Mouse (Mus musculus) hindbrain, postnatal 0 days (tissue): Measurements from ENCODE around the gene Gm37240. TPM values are rescaled to one million over a fixed set of nuclear protein-coding genes. Genes with fewer than 3 reads are reported as not detected.
"Not testable (repeated sequence)": the region's sequence is repeated elsewhere in the genome, so short reads cannot be mapped to it uniquely, and the experiment has no call there.

Source experiments
- ATAC-seq: fragments of 200-750 bp; cut with Nextera tagmentation; 2 replicates; pipeline ENCODE4 v1.8.0; 2017; ENCODE audit warnings: mild to moderate bottlenecking, moderate TSS enrichment, moderate library complexity
- DNase-seq: peaks from one replicate; pipeline ENCODE4 v3.0.0-alpha.2; 2015; ENCODE audit warnings: low spot score
- H3K27ac ChIP-seq: fragments of 300-500 bp; sonication (generic); 2 replicates; pipeline ENCODE4 v1.5.1; 2014; ENCODE audit warnings: mild to moderate bottlenecking
- H3K27me3 ChIP-seq: fragments of 300-500 bp; sonication (generic); 2 replicates; pipeline ENCODE4 v1.6.1; 2014; ENCODE audit warnings: low read length, mixed read lengths; ENCODE audit not compliant: insufficient read depth
- H3K36me3 ChIP-seq: fragments of 300-500 bp; sonication (generic); 2 replicates; pipeline ENCODE4 v1.6.1; 2014; ENCODE audit warnings: low read length, mixed read lengths; ENCODE audit not compliant: insufficient read depth
- H3K4me1 ChIP-seq: fragments of 300-500 bp; sonication (generic); 2 replicates; pipeline ENCODE4 v1.6.1; 2014; ENCODE audit warnings: antibody characterized with exemption, low read length, mixed read lengths; ENCODE audit not compliant: insufficient read depth
- H3K4me2 ChIP-seq: fragments of 300-500 bp; sonication (generic); 2 replicates; pipeline ENCODE4 v1.6.1; 2014; ENCODE audit warnings: low read depth, mild to moderate bottlenecking, low read length, moderate library complexity, mixed read lengths
- H3K4me3 ChIP-seq: fragments of 300-500 bp; sonication (generic); 2 replicates; pipeline ENCODE4 v1.5.1; 2014; ENCODE audit warnings: low read length
- H3K9ac ChIP-seq: fragments of 300-500 bp; sonication (generic); replicated peaks from 2 replicates; pipeline ENCODE4 v1.6.1; 2014; ENCODE audit warnings: mild to moderate bottlenecking, low read length, moderate library complexity, mixed read lengths
- H3K9me3 ChIP-seq: fragments of 300-500 bp; sonication (generic); 2 replicates; pipeline ENCODE4 v1.6.1; 2016; ENCODE audit warnings: low read length, mixed read lengths
- CTCF ChIP-seq: IDR thresholded peaks from 2 replicates; pipeline ENCODE4 v1.5.1; 2016; ENCODE audit warnings: antibody characterized with exemption, control low read depth, low read depth
- WGBS: fragments of 180-500 bp; shearing (Covaris S2); extraction: QIAGEN DNeasy Blood & Tissue Kit; methylation state at CpG from one replicate; pipeline ENCODE4 v1.1.7; 2014; 5-methylcytosine and 5-hydroxymethylcytosine counted together
- polyA plus RNA-seq: library from polyadenylated mRNA; unstranded; fragments of >200 nt; fragmentation: Nextera tagmentation; extraction: Ambion mirVana; gene quantifications from 2 replicates; pipeline ENCODE4 v1.2.1, GENCODE M21; 2015
- total RNA-seq: library from RNA; depleted of rRNA; stranded (reverse); fragments of >200 nt; gene quantifications from 2 replicates; pipeline ENCODE4 v1.2.3, GENCODE M21; 2014

Gene Gm37240
- total and polyA plus RNA-seq, 2 experiments from 2014 or later = 1.5 TPM; not detected in 1

- Histone ChIP-seq H3K36me3 (no peaks in the 10 kb centered on the region), H3K9me3 (no peaks in the 10 kb centered on the region), H3K9ac (no peak overlapping the region), H3K4me2 (no peak overlapping the region), H3K27me3 (no peaks in the 10 kb centered on the region), H3K4me1 (no peaks in the 10 kb centered on the region), H3K27ac (no peak overlapping the region), H3K4me3 (no peak overlapping the region)
- no peak for DNase-seq
- no peak for ATAC-seq
- TF ChIP-seq CTCF = no peak
- WGBS = 83% methylated on average over 6 of the region's 6 CpGs
Observed at GRCm38 (mm10) chr3:84568540-84568939, 1318.8 kb downstream of the Gm37240 start.

GRCm38 (mm10) chr3:84563415-84563814 lies 1323.9 kb downstream of the Gm37240 start:
- H3K27me3 ChIP-seq = no peaks in the 10 kb centered on the region
- H3K9ac ChIP-seq = no peak overlapping the region
- no peak overlapping the region for H3K4me2 ChIP-seq
- 97% methylated on average over 4 of the region's 4 CpGs for WGBS
- no peak overlapping the region for H3K27ac ChIP-seq
- H3K4me3 ChIP-seq = no peak overlapping the region
- TF ChIP-seq CTCF = no peak
- DNase-seq (no peak), ATAC-seq (no peak)
- no peaks in the 10 kb centered on the region for H3K4me1 ChIP-seq
- H3K36me3 ChIP-seq = no peaks in the 10 kb centered on the region
- no peaks in the 10 kb centered on the region for H3K9me3 ChIP-seq

DNA sequence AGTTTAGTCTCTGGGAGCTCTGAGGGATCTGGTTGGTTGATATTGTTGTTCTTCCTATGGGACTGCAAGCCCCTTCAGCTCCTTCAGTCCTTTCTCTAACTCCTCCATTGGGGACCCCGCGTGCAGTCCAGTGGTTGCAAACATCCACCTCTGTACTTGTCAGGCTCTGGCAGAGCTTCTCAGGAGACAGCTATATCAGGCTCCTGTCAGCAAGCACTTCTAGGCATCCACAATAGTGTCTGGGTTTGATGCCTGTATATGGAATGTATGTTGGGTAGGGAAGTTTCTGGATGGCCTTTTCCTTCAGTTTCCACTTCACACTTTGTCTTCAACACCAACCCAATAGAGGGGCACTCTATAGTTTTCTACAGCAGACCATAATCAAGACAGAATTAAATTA lies 1324.4 kb downstream of the Gm37240 start:
- not testable (repeated sequence) for ATAC-seq, H3K27ac ChIP-seq, H3K4me2 ChIP-seq, H3K36me3 ChIP-seq, H3K9ac ChIP-seq, DNase-seq, H3K9me3 ChIP-seq, H3K4me1 ChIP-seq, H3K4me3 ChIP-seq, H3K27me3 ChIP-seq
- WGBS = 94% methylated on average over 2 of the region's 2 CpGs

- ATAC-seq (no peak), DNase-seq (no peak)
- WGBS = 93% methylated on average over 3 of the region's 3 CpGs
- Histone ChIP-seq H3K27me3 (no peaks in the 10 kb centered on the region), H3K36me3 (no peaks in the 10 kb centered on the region), H3K4me1 (no peaks in the 10 kb centered on the region), H3K9ac (no peak overlapping the region), H3K27ac (no peak overlapping the region), H3K4me2 (no peak overlapping the region), H3K9me3 (no peaks in the 10 kb centered on the region), H3K4me3 (no peak overlapping the region)
- TF ChIP-seq CTCF = no peak
Observed at GRCm38 (mm10) chr3:84558301-84558700, 1329.0 kb downstream of the Gm37240 start.

GRCm38 (mm10) chr3:84555780-84556179 lies 1331.5 kb downstream of the Gm37240 start:
- Histone ChIP-seq H3K27ac (no peak overlapping the region), H3K4me3 (no peak overlapping the region), H3K9me3 (no peaks in the 10 kb centered on the region), H3K4me1 (no peaks in the 10 kb centered on the region), H3K9ac (no peak overlapping the region), H3K36me3 (no peaks in the 10 kb centered on the region), H3K4me2 (no peak overlapping the region), H3K27me3 (no peaks in the 10 kb centered on the region)
- whole genome bisulfite sequencing = 91% methylated on average over 3 of the region's 3 CpGs
- no peak for ATAC-seq
- no peak for TF ChIP-seq CTCF
- DNase-seq = no peak

GRCm38 (mm10) chr3:84547177-84547576 lies 1340.1 kb downstream of the Gm37240 start:
- Histone ChIP-seq H3K4me1 (no peaks in the 10 kb centered on the region), H3K4me2 (no peak overlapping the region), H3K27ac (no peak overlapping the region), H3K36me3 (no peaks in the 10 kb centered on the region), H3K9me3 (no peaks in the 10 kb centered on the region), H3K4me3 (no peak overlapping the region), H3K9ac (no peak overlapping the region), H3K27me3 (no peaks in the 10 kb centered on the region)
- WGBS = 82% methylated on average over 8 of the region's 8 CpGs
- DNase-seq (no peak), ATAC-seq (no peak)
- TF ChIP-seq CTCF = no peak

DNA sequence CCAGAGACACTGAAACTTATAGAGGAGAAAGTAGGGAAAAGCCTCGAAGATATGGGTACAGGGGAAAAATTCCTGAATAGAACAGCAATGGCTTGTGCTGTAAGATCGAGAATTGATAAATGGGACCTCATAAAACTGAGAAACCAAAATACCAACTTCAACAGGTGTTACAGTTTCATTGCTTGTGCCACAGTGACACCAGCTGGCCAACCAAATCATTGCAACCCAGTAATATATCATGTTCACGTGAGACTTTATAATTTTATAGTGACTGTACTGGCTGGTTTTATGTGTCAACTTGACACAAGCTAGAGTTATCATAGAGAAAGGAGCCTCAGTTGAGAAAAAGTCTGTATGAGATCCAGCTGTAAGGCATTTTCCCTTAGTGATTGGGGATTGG lies 1344.9 kb downstream of the Gm37240 start:
- not testable (repeated sequence) for H3K4me2 ChIP-seq, H3K27me3 ChIP-seq, H3K4me3 ChIP-seq, H3K27ac ChIP-seq, H3K4me1 ChIP-seq, ATAC-seq, H3K36me3 ChIP-seq, H3K9ac ChIP-seq, H3K9me3 ChIP-seq
- DNase-seq = peak; percentile 75
- peak; percentile 85 for TF ChIP-seq CTCF
- 11% methylated on average over 3 of the region's 3 CpGs for WGBS
